Mouse (Mus musculus) heart, embryonic 16.5 days (tissue): ENCODE measurements at regions not wholly inside any gene's neighbourhood (a gene's known extent, or its start where the extent isn't known, plus 50 kb on each side); places are given as distances from the start of the nearest gene placed in this dataset.

Experiments
- ATAC-seq: fragments of 200-750 bp; cut with Nextera tagmentation; replicated peaks from 2 replicates; pipeline ENCODE4 v1.8.0; 2017; ENCODE audit warnings: moderate number of reproducible peaks; ENCODE audit not compliant: insufficient read depth, low FRiP score; ENCODE audit errors: extremely low read depth
- H3K27ac ChIP-seq: fragments of 300-500 bp; sonication (generic); 2 replicates; pipeline ENCODE4 v1.5.1; 2014; ENCODE audit warnings: mild to moderate bottlenecking, low read length, control low read depth, moderate library complexity
- H3K27me3 ChIP-seq: fragments of 300-500 bp; sonication (generic); 2 replicates; pipeline ENCODE4 v1.6.1; 2014; ENCODE audit warnings: low read length, mixed read lengths; ENCODE audit not compliant: control insufficient read depth, insufficient read depth
- H3K36me3 ChIP-seq: fragments of 300-500 bp; sonication (generic); 2 replicates; pipeline ENCODE4 v1.6.1; 2014; ENCODE audit not compliant: control insufficient read depth, insufficient read depth
- H3K4me1 ChIP-seq: fragments of 300-500 bp; sonication (generic); 2 replicates; pipeline ENCODE4 v1.6.1; 2014; ENCODE audit warnings: low read length, mixed read lengths; ENCODE audit not compliant: control insufficient read depth, insufficient read depth
- H3K4me2 ChIP-seq: fragments of 300-500 bp; sonication (generic); 2 replicates; pipeline ENCODE4 v1.6.1; 2014; ENCODE audit warnings: low read depth, mild to moderate bottlenecking, control low read depth, low read length
- H3K4me3 ChIP-seq: fragments of 300-500 bp; sonication (generic); 2 replicates; pipeline ENCODE4 v1.5.1; 2014; ENCODE audit warnings: mild to moderate bottlenecking, control low read depth, low read length
- H3K9ac ChIP-seq: fragments of 300-500 bp; sonication (generic); 2 replicates; pipeline ENCODE4 v1.6.1; 2014; ENCODE audit warnings: low read length, control low read depth
- H3K9me3 ChIP-seq: fragments of 300-500 bp; sonication (generic); replicated peaks from 2 replicates; pipeline ENCODE4 v1.6.1; 2016; ENCODE audit warnings: low read length; ENCODE audit not compliant: control insufficient read depth
- WGBS: fragments of 180-500 bp; shearing (Covaris S2); extraction: QIAGEN DNeasy Blood & Tissue Kit; methylation state at CpG from one replicate; pipeline ENCODE4 v1.1.7; 2014; 5-methylcytosine and 5-hydroxymethylcytosine counted together

GRCm38 (mm10) chr5:51718911-51719310 lies 151.4 kb upstream of the Ppargc1a start:
- H3K4me3 ChIP-seq, result no peak overlapping the region
- H3K4me1 ChIP-seq, result no peaks in the 10 kb centered on the region
- H3K27me3 ChIP-seq, result no peaks in the 10 kb centered on the region
- WGBS, result 78% methylated on average over 8 of the region's 8 CpGs
- ATAC-seq, result no peak
- H3K9ac ChIP-seq, result no peak overlapping the region
- H3K4me2 ChIP-seq, result no peak overlapping the region
- no peak overlapping the region for H3K27ac ChIP-seq
- no peaks in the 10 kb centered on the region for H3K36me3 ChIP-seq
- no peaks in the 10 kb centered on the region for H3K9me3 ChIP-seq

- 86% methylated on average over 1 of the region's 1 CpGs for WGBS
- H3K36me3 ChIP-seq, result no peaks in the 10 kb centered on the region
- H3K9me3 ChIP-seq, result no peaks in the 10 kb centered on the region
- H3K27ac ChIP-seq, result no peak overlapping the region
- no peaks in the 10 kb centered on the region for H3K27me3 ChIP-seq
- no peak for ATAC-seq
- H3K4me2 ChIP-seq, result no peak overlapping the region
- H3K4me1 ChIP-seq, result no peaks in the 10 kb centered on the region
- no peak overlapping the region for H3K4me3 ChIP-seq
- no peak overlapping the region for H3K9ac ChIP-seq
Observed at GRCm38 (mm10) chr5:51718451-51718850, 150.9 kb upstream of the Ppargc1a start.

GRCm38 (mm10) chr5:51711860-51712560 lies 144.5 kb upstream of the Ppargc1a start:
- Histone ChIP-seq H3K4me3 (no peak overlapping the region), H3K9me3 (no peaks in the 10 kb centered on the region), H3K27me3 (no peaks in the 10 kb centered on the region), H3K4me2 (no peak overlapping the region), H3K36me3 (no peaks in the 10 kb centered on the region), H3K4me1 (peaks cover 8% of the 10 kb centered on the region), H3K27ac (no peak overlapping the region), H3K9ac (no peak overlapping the region)
- no peak for ATAC-seq
- WGBS, result 51% methylated on average over 8 of the region's 8 CpGs

- Histone ChIP-seq H3K4me3 (no peak overlapping the region), H3K27me3 (no peaks in the 10 kb centered on the region), H3K9ac (no peak overlapping the region), H3K9me3 (no peaks in the 10 kb centered on the region), H3K36me3 (no peaks in the 10 kb centered on the region), H3K4me1 (peaks cover 8% of the 10 kb centered on the region), H3K27ac (no peak overlapping the region), H3K4me2 (no peak overlapping the region)
- no peak for ATAC-seq
- WGBS, result 80% methylated on average over 4 of the region's 4 CpGs
Observed at GRCm38 (mm10) chr5:51710664-51711063, 143.1 kb upstream of the Ppargc1a start.

GRCm38 (mm10) chr5:51709447-51709991 lies 142.0 kb upstream of the Ppargc1a start:
- Histone ChIP-seq H3K9ac (no peak overlapping the region), H3K27ac (no peak overlapping the region), H3K4me2 (no peak overlapping the region), H3K4me1 (peaks cover 8% of the 10 kb centered on the region), H3K9me3 (no peaks in the 10 kb centered on the region), H3K27me3 (no peaks in the 10 kb centered on the region), H3K36me3 (no peaks in the 10 kb centered on the region), H3K4me3 (no peak overlapping the region)
- no peak for ATAC-seq
- WGBS, result 69% methylated on average over 6 of the region's 6 CpGs

- WGBS, result 84% methylated on average over 4 of the region's 4 CpGs
- H3K27me3 ChIP-seq, result no peaks in the 10 kb centered on the region
- no peak overlapping the region for H3K9ac ChIP-seq
- no peak overlapping the region for H3K4me3 ChIP-seq
- no peaks in the 10 kb centered on the region for H3K36me3 ChIP-seq
- no peaks in the 10 kb centered on the region for H3K9me3 ChIP-seq
- H3K27ac ChIP-seq, result no peak overlapping the region
- no peak for ATAC-seq
- H3K4me2 ChIP-seq, result no peak overlapping the region
- no peaks in the 10 kb centered on the region for H3K4me1 ChIP-seq
Observed at GRCm38 (mm10) chr5:51679884-51680283, 112.4 kb upstream of the Ppargc1a start.

- H3K4me2 ChIP-seq, result no peak overlapping the region
- H3K4me3 ChIP-seq, result no peak overlapping the region
- WGBS, result 88% methylated on average over 5 of the region's 5 CpGs
- no peak overlapping the region for H3K9ac ChIP-seq
- H3K9me3 ChIP-seq, result no peaks in the 10 kb centered on the region
- ATAC-seq, result no peak
- H3K36me3 ChIP-seq, result no peaks in the 10 kb centered on the region
- no peak overlapping the region for H3K27ac ChIP-seq
- no peaks in the 10 kb centered on the region for H3K27me3 ChIP-seq
- H3K4me1 ChIP-seq, result no peaks in the 10 kb centered on the region
Observed at GRCm38 (mm10) chr5:51671190-51671589, 103.7 kb upstream of the Ppargc1a start.

GRCm38 (mm10) chr5:51665241-51665640 lies 97.7 kb upstream of the Ppargc1a start:
- H3K4me3 ChIP-seq, result no peak overlapping the region
- no peaks in the 10 kb centered on the region for H3K36me3 ChIP-seq
- WGBS, result 47% methylated on average over 6 of the region's 6 CpGs
- no peaks in the 10 kb centered on the region for H3K9me3 ChIP-seq
- no peaks in the 10 kb centered on the region for H3K27me3 ChIP-seq
- H3K27ac ChIP-seq, result no peak overlapping the region
- H3K4me2 ChIP-seq, result peak overlapping the region; percentile 27; the same call in 1 of the 2 replicates
- H3K4me1 ChIP-seq, result peaks cover 7% of the 10 kb centered on the region; the same call in 1 of the 2 replicates
- ATAC-seq, result peak; percentile 32; the same call in 1 of the 2 replicates
- H3K9ac ChIP-seq, result no peak overlapping the region

- no peak for ATAC-seq
- Histone ChIP-seq H3K9me3 (no peaks in the 10 kb centered on the region), H3K27ac (no peak overlapping the region), H3K4me2 (no peak overlapping the region), H3K27me3 (no peaks in the 10 kb centered on the region), H3K36me3 (no peaks in the 10 kb centered on the region), H3K9ac (no peak overlapping the region), H3K4me1 (no peaks in the 10 kb centered on the region), H3K4me3 (no peak overlapping the region)
- WGBS, result 74% methylated on average over 6 of the region's 6 CpGs
Observed at GRCm38 (mm10) chr5:51658232-51658896, 90.8 kb upstream of the Ppargc1a start.
